Mouse (Mus musculus) MEL-GATA-1-ER (cell line): Measurements from ENCODE around the gene Mthfsd.
"Not testable (repeated sequence)": the region's sequence is repeated elsewhere in the genome, so short reads cannot be mapped to it uniquely, and the experiment has no call there.

Source experiments
- DNase-seq: peaks from one replicate; pipeline ENCODE4 v3.0.0-alpha.2; 2012; ENCODE audit warnings: low read depth; ENCODE audit errors: extremely low read depth

Mthfsd gene

DNA sequence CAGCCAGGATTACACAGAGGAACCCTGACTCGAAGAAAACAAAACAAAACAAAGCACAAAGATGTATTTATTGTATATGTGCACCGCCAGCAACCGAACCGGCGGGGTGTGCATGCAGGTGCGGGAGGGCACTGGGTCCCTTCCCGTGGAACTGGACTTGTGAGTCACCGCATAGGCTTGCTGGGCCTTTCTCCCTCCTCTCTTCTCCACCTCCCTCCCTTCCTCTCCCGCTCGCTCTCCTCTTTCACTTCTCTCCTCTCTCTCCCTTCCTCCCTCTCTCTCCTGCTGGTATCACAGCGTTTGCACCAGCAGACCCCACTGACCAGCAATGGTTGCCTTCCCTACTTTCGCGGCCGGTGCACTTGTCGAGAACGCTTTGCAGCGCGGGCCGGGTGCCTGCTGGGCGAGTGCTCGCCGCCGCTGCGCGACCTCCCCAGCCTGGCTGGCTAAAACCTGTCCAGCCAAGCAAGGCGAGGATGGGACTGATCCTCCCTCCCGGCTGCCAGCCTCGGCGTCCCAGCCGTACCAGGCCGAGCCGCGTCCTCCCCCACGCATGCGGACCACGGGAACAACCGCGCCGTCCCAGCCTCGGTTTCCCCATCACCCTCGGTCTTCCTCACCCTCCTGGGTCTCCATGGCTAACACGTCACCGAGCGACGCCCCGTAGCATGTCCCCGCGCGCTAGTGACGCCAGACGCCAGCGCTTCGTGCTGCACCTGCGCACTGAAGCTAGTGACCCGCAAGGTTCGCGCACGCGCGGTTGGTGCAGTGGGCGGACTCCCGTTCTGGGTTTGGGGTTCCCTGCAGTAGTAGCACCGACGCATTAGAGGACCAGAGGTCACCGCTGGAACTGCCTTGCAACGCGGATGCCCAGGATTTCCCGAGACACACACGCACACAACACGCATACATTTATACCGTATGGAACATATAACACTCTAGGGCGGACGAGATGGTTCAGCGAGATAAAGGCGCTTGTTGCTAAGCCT, at the start of gene Mthfsd:
Gene Mthfsd, minus strand, starts transcription at position 725 of the 989 bp plus-strand sequence.
- peak; percentile 92 for DNase-seq

DNA sequence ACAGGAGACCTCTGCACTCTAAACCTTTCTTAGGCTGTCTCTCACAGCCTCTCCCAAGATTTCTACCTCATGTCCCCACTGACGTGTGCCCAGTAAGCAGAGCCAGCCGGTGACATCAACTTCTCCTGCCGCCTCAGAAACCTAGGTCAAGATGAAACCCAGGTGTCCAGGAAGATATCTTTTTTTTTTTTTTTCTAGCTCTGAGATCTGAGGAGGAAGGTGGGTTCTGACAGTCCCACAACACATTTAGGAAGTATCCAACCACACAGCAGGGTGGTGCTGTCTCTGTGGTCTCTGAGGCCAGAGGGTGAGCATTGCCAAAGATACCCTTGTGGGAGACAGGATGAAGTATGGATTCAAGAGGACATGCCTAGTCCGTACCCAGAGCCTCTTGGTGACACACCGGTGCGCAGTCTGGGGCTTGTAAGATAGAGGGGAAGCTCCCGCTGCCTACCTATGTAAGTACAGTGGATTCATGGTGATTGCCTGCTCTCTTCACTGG, 48.8 kb upstream of the Mthfsd start:
- no peak for DNase-seq

DNA sequence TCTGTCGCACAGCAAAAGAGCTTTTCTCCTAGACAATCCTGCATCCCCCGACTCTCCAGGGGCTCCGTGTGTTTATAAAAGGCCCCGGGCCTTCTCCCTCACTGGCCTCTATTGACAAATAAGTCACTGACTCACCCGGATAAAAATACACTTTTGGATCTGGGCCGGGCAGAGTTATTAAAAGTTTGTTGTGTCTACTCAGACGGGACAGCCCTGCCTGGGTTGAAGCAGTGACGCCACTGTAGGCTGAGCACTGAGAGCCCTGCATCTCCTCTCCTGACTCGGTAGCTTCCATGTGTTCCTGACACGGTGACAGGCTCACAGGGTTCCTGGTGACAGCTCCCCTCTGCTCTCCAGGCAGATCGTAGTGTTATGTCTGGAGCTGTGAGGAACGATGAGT, 44.2 kb upstream of the Mthfsd start:
- DNase-seq = no peak

DNA sequence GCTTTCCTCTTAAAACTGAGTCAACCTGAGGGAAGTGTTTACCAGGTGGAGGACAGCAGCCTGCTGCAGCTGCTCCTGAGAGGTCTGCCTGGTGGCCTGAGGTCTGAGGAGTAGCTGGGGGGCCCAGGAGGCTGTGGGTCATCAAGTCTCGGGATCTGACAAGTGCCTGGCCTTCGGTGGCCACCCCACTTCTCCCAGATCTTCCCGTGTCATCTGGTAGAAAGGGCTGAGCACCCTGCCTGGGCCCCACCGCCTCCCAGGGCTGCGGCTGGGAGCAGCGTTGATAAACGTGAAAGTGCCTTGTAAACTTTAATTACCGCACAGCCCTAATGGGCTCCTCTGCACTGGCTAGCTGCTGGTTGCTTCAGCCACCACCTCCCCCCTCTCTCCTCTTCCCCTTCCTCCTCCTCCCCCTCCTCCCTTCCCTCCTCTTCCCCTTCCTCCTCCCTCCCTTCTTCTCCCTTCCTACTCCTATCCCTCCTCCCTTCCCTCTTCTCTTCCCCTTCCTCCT, 40.4 kb upstream of the Mthfsd start:
- no peak for DNase-seq

DNA sequence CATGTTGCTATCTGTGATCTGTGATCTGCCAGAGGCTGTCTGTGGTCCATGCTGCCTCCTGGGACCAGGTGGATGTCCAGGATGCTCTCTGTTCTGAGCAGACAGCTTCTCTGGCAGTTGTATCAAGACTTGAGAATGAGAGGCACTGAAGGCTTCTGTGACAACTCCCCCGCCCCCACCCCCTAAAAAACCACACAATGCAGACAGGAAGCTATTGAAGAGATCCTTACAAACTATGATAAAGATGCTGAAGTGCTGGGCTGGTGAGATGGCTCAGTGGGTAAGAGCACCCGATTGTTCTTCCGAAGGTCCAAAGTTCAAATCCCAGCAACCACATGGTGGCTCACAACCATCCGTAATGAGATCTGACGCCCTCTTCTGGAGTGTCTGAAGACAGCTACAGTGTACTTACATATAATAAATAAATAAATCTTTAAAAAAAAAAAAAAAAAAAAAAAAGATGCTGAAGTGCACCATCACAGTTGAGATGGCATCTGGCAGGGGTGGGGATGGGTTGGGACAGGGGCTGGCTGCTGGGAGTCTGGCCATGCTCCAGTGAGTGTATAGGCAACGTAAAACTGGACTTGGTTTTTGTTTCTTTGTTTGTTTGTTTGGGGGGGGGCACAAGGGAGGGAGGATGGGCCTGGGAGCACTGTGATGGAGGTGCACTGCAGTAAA, 37.4 kb upstream of the Mthfsd start:
- not testable (repeated sequence) for DNase-seq

DNA sequence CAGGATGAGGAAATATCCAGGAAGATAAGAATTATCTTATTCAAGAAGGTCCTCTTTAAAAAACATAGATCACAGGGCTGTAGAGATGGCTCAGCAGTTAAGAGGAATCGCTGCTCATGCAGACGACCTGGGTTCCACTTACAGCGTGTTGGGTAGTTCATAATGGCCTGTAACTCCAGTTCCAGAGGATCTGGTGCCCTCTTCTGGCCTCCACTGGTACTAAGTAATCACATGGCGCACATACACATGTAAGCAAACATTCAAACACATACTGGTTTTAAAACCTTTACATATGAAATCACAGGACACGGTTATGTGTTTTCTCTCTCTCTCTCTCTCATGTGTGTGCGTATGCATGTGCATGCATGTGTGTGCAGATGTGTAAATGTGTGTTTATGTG, 28.7 kb upstream of the Mthfsd start:
- no peak for DNase-seq

DNA sequence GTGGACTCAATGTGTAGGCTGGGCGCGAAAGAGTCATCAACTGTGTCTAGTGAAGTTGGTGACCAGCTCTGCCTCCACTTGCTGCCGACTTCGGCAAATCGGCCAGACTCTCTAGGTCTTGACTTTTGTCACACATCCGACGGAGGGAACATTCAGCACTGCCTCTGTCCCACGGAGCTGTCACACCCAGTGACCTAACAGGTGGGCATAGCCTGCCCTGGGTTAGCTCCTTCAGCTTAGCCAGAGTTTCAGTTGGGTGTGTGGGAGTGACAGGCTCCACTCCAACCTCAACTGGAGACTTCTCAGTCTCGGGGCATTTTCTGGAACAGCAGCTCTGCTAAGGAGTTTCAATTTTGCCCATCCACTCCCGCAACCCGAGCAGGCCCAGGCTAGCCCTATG, 26.3 kb upstream of the Mthfsd start:
- no peak for DNase-seq

DNA sequence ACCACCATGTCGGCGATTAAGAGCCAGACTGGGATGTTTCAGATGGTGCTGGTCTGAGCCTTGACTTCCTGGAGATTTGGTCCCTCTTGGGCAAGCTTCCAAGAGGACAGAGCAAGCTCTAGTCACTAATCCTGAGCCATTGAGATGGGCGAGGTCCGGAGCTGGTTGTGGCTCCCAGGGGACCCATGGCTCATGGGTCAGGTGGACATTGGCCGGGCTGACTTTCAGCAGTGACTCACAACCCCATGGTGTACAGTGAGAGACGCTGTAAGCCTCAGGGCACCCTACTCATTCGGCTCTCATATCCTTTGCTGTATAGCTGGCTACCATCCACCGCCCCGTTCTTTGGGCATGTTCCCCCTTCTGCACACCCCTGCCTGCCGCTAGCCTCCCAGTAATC, 25.9 kb upstream of the Mthfsd start:
- no peak for DNase-seq

DNA sequence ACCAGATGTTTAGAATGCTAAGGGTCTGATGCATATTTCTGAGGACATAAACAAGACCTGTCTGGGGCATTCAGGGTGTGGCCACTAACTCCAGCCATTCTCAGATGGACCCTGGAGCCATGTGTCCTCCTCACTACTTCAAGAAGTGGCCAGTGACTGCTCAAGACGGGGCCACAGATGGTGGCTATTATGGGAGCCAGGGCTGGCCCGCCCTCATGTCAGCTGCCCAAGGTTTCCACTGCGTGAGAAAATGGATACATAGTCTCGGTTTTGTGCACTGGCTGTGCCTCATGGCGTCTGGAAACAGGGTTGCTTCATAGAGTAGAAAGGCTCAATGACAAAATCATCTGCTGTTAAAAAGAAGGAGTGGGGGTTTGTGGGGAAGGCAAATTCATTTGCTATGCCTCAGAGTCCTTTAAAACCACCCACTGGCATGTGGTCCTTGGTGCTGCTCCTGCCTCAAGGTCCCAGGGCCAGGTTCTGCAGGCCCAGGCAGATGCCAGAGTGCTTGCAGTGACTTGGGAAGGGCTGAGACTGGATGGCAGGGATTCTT, 24.8 kb upstream of the Mthfsd start:
- no peak for DNase-seq

DNA sequence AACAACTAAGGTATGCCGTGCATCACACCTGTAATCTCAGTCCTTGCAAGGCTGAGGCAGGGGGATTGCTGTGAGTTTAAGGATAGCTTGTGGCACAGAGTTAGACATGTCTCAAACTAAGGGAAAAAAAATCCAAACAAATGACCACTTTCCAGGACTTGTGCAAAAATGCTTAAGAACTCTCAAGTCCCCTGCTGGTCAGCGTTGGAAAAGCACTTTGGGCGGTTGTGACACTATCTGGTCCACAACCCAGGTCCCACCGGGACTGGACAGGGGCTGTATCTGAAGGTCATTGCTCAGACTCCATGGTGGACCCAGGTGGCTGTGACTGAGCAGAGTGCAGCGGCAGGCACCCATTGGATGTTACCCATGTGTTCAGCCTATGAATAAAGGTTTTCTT, 22.3 kb upstream of the Mthfsd start:
- no peak for DNase-seq

DNA sequence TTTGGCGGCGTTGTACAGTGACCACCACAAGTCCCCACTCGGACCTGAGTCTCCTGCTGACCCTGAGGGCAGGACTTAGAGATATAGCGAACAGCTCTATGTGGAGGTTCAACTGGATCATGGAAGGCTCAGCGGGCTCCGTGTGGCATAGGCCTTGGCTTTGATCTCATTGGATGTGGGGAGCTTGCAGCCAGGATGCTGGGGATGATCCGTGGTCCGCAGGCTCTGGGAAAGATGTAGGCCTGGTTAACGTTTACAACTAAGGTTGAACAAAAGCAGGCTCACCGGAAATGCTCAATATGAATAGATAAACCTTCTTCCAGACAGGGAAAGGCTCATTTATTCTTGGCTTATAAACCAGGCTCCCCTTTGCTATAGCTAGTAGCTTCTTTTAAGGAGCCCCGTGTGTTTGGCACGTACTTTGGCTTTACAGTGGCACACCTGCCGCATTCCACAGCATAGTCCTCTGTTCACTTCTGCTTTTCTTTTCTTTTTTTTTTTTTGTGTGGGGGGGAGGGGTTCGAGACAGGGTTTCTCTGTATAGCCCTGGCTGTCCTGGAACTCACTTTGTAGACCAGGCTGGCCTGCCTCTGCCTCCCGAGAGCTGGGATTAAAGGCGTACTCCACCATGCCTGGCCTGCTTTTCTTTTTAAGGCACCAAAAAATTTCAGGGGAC, 21.2 kb upstream of the Mthfsd start:
- DNase-seq = no peak

DNA sequence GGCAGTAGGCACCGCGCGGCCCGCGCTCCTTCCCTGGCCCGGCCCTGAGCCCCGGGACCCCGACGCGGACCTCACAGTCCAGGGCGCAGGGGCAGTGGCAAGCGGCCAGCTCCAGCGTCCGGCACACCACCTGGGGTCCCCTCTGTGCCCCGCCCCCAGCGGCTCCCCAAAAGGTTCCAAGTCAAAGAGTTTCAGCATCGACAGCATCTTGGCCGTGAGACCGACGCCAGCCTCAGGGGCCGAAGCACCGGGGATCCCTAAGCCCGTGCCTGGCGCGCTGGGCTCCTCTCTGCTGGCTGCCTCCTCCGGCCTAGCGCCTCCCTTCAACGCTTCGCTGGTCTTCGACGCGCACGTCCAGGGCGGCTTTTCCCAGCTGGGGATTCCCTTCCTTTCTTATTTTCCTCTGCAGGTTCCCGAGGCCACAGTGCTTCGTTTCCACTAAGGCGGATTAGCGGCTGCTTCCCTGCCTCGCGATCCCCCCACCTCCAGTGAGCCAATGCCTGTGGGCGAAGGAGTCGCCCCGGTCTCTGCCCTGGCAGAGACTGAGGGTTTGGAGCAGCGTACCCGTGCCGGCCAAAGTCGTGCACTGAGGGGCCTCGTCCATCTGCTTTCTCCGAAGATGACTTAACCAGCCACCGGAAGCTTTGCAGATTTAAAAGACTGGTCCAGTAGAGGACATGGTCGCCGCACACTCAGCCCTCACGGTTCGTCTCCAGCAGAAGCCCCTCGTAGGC, 20.5 kb upstream of the Mthfsd start:
- no peak for DNase-seq

DNA sequence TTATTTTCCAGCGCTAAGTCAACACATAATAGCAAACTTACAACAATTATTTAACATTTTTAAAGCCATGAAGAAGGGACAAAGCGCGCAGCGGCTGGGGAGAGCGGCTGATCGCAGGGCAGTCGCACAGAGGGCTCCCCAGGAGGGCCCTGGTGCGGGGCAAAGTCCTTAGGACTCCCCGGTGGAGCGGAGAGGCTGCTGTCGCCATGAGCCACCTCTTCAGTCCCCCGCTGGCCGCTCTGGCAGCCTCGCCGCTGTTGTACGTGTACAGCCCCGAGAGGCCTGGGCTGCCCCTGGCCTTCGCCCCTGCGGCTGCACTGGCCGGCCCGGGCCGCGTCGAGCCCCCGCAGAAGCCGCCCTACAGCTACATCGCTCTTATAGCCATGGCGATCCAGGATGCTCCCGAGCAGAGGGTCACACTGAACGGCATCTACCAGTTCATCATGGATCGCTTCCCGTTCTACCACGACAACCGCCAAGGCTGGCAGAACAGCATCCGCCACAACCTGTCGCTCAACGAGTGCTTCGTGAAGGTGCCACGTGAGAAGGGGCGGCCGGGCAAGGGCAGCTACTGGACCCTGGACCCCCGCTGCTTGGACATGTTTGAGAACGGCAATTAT, 19.7 kb upstream of the Mthfsd start, which contains the start of gene Foxl1:
Gene Foxl1, plus strand, starts transcription at position 185 of the 620 bp plus-strand sequence.
- no peak for DNase-seq

DNA sequence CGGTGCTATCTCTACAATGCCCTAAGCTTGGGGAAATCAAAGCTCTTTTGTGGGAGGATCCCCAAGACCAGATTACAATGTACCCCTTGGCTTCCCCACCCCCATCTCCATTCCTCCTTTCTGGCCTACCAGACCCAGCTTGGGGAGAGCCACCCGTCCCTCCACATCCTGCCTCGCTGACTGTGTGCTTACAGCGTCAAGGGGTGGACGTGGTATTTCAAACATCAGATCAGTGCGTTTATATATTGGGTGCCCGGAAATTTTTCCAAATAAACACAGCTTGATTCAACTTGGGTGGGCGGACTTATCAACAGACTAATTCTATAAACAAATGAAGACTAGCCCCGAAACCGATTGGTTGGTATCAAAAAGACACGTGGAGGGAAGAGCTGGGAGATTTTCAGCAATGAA, 19.1 kb upstream of the Mthfsd start:
- DNase-seq = no peak

DNA sequence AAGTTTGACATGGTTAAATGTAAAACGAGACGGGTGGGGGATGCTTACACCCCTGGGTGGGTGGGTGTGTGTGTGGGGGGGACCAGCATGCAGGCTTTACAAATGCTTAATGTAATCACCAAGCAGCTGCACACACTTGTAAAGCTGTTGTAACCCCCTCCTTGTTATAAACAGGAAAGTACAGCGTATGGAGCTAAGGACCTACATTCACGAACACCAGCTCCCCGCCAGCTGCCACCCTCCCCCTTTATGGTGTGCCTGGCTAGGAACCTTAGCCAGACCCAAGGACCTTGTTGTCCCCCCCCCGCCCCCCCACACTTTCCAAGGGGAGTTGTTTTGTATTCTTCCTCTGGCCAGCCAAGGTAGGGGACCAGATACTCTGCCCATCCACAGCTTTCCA, 18.5 kb upstream of the Mthfsd start:
- DNase-seq = no peak

DNA sequence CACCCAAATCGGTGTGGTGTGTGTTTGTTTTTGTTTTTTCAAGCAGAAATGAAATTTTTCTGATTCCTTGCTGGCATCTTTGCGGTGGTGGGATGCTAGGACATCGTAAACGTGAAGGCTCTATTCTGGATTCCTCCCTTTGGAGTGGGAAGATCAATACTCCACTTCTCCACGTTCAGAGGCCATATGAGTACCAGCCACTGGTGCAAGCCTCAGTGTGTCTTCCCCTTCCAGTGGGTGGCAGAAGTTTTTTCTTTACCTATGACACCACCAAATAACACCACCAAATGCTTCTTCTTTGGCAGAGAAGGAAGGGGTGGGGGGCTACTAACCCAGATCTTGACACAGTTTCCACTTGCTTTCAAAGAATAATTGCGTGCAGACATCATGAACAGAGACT, 18.0 kb upstream of the Mthfsd start:
- no peak for DNase-seq

DNA sequence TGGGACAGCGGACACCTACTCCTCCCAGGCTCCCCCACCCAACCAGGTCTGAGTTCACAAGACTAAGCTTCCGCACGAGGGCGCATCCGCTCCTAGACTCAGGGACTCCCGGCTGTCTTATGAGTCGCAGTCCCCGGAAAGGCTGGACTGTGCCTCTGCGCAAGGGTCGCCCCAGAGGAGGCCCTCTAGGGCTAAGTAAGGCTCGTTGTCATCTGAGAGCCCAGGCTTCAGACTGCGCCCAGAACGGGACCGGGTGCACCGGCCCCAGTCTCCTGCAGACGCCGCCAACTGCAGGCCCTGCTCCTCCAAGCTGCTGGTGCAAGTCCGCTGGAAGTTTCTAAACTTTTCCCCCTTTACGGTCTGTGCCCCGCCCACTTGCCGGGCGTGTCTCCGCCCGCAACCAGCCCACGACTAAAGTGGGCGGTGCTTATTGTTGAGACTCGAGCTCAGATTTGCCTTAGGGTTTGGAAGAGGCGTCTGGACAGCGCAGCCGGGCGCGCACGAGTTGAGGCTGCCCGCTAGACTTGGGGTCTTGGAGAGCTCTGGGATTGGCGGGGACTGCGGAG, 17.2 kb upstream of the Mthfsd start:
- DNase-seq = no peak

DNA sequence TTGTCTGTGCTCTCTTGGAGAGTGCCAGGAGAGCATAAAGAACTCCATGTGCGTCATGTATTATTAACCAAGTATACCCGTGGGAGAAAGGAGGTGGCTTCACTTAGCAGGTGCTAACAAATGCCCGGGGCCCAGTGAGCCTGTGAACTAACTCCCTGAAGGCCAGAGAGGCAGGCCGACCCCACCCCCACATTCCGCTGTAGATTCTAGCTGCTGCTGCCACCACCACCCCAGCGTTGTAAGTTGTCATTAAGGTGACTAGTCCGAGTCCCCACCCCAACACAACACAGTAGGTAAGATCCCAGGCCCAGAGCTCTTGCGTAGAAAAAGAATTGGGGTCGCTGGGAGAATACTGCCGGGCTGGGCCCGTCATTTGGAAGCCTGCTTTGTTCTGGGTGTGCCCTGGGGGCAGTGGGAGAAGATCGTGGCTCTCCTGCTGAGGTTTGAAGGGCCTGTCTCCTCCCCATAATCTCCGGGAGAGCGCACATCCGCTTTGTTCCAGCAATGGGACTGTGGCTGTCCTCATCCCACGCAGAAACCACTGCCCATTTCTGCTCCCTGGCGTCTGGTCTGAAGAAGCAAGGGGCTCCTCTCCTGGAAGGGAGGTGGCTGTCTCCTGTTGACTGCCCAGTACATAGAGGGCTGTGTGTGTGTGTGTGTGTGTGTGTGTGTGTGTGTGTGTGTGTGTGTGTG, 16.5 kb upstream of the Mthfsd start:
- no peak for DNase-seq

DNA sequence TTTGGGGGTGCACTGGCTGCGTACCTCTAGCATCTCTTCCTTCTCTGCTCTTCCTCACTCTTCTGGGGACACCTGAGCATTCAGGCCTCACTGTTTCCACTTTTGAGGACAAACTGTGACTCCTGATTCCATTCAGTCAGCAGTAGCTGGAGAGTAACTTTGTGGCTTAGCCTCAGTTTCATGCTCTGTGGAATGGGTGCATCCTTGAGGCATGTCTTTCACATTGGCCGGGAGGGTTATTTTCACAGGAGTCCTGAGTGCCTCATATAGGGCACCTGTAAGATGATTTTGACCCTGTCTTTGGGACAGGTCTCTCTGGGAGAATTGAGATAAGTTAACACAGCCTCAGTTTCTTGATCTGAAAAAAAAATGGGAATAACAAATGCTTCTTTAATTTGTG, 14.9 kb upstream of the Mthfsd start:
- DNase-seq = no peak
